Mouse (Mus musculus): Measurements from ENCODE around the gene Hist1h2af. TPM values are rescaled to one million over a fixed set of nuclear protein-coding genes. Genes with fewer than 3 reads are reported as not detected.

The Hist1h2af gene
- total RNA-seq, 2 experiments from 2014 or later, result 2.0 TPM; not detected in 1

DNA sequence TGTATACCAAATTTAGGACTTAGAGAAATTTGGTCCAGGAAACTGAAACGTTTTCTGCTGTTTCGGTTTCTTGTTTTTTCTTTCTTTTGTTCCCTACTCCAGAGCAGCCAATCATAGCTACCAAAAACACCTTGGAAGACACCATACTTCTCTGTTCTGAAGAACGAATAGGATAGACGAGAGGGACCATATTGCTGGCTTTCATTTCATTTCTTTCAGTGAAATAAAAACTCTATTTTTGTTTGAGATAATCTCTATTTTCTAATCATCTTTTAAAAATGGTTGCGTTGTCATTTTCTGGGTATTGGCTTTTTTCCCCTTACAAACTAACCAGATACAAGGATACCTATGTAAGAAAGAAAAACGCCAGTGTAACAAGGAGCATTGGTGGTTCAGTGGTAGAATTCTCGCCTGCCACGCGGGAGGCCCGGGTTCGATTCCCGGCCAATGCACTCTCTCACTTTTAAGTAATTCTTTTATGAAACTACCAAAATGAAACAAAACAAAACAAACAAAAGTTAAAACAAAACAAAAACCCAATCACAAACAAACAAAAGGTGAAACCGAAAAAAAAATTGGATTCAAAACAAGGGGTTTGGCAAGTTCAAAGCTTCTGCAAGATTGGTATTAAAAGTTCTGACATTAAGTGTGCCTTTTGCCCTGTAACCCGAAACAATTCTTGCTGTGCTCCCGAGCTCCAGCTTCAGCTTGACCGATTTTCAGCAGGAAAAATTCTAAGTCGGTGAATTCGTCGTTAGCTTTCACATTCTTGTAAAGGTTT, 16.7 kb upstream of the Hist1h2af start:
- intact Hi-C loops (cut with DNase I), result loop anchor here (2.0 to 10.0 kb wide), 3 partner anchors 70 to 1572 kb away; partner anchors contain the start of gene Zfp184
- Histone ChIP-seq H3K4me3 (peak overlapping the region; percentile 78), H3K27ac (peak overlapping the region; percentile 82)
- DNase-seq, result peak; percentile 71
- TF ChIP-seq CTCF (IDR thresholded peaks at IDR 0.05), result no peak

GRCm38 (mm10) chr13:23517603-23518294, 16.0 kb upstream of the Hist1h2af start:
- intact Hi-C loops (cut with DNase I), result loop anchor here (2.0 to 10.0 kb wide), 4 partner anchors 71 to 1573 kb away; partner anchors contain the start of gene Zfp184
- H3K27ac ChIP-seq, result peak overlapping the region; percentile 82
- no peak for TF ChIP-seq CTCF (IDR thresholded peaks at IDR 0.05)

GRCm38 (mm10) chr13:23518295-23518603, 15.5 kb upstream of the Hist1h2af start:
- DNase-seq, result no peak
- Histone ChIP-seq H3K27ac (peak overlapping the region; percentile 70), H3K4me3 (peak overlapping the region; percentile 78)
- intact Hi-C loops (cut with DNase I), result loop anchor here (2.0 to 10.0 kb wide), 3 partner anchors 81 to 1573 kb away; partner anchors contain the start of gene Zfp184
- no peak for TF ChIP-seq CTCF (IDR thresholded peaks at IDR 0.05)

More at GRCm38 (mm10) chr13:23517603-23518294, 16.0 kb upstream of the Hist1h2af start:
- H3K4me3 ChIP-seq, result peak overlapping the region; percentile 78
- peak; percentile 85 for DNase-seq

DNA sequence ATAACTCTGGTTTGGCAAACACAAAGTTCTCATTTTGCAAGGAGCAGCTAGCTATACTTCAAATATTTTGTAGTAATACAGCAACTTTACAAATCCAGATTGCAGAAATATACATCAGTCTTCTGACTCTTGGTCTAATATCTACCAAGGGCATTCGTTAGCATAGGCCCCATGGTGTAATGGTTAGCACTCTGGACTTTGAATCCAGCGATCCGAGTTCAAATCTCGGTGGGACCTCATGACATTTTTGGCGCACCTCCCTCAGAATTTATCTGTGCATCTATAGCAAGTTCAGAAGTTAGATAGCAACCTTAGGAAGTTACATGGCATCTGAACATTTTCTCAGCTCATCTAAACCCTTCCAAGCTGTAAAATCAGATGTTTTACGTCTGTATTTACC, 14.8 kb upstream of the Hist1h2af start:
- DNase-seq, result peak; percentile 64
- H3K4me3 ChIP-seq, result peak overlapping the region; percentile 78
- TF ChIP-seq CTCF (IDR thresholded peaks at IDR 0.05), result no peak
- H3K27ac ChIP-seq, result peak overlapping the region; percentile 70
- intact Hi-C loops (cut with DNase I), result loop anchor here (2.0 to 10.0 kb wide), 3 partner anchors 82 to 1574 kb away; partner anchors contain the start of gene Zfp184

GRCm38 (mm10) chr13:23519416-23519815, 14.3 kb upstream of the Hist1h2af start:
- TF ChIP-seq CTCF (IDR thresholded peaks at IDR 0.05), result no peak
- peak; percentile 71 for DNase-seq
- H3K4me3 ChIP-seq, result peak overlapping the region; percentile 78
- intact Hi-C loops (cut with DNase I), result loop anchor here (2.0 to 10.0 kb wide), 3 partner anchors 83 to 1575 kb away; partner anchors contain the start of gene Zfp184
- peak overlapping the region; percentile 50 for H3K27ac ChIP-seq

GRCm38 (mm10) chr13:23521703-23522102, 12.0 kb upstream of the Hist1h2af start:
- no peak overlapping the region for H3K27ac ChIP-seq
- peak; percentile 76 for DNase-seq
- TF ChIP-seq CTCF (IDR thresholded peaks at IDR 0.05), result no peak
- peak overlapping the region; percentile 47 for H3K4me3 ChIP-seq
- intact Hi-C loops (cut with DNase I), result loop anchor here (5.0 kb wide), 1 partner anchor 76 kb away; no protein-coding TSS in a partner anchor

DNA sequence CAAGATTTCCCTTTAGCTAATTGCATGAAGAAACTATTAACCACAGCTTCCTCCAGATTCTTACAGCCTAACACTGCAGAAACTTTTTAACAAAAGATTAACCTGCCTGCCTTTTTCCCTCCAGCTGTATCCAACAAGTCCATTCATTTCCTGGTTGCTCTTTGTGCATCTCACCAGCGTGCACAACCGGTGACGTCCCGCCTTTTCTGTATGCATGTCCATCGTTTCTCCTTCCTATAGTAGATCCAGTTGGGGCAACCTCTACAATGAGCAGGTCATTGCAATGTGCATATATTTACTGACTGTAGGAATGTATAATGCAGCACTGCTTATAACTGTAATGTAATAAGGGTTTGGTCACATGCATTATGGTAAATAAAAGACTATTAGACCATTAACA, 9.7 kb upstream of the Hist1h2af start:
- TF ChIP-seq CTCF (IDR thresholded peaks at IDR 0.05), result no peak
- Histone ChIP-seq H3K27ac (no peak overlapping the region), H3K4me3 (no peak overlapping the region)
- intact Hi-C loops (cut with DNase I), result loop anchor here (5.0 kb wide), 1 partner anchor 73 kb away; no protein-coding TSS in a partner anchor
- no peak for DNase-seq

GRCm38 (mm10) chr13:23524654-23525053, 9.1 kb upstream of the Hist1h2af start:
- TF ChIP-seq CTCF (IDR thresholded peaks at IDR 0.05), result peak; percentile 97
- Histone ChIP-seq H3K4me3 (no peak overlapping the region), H3K27ac (no peak overlapping the region)
- intact Hi-C loops (cut with DNase I), result loop anchor here (5.0 kb wide), 1 partner anchor 73 kb away; no protein-coding TSS in a partner anchor
- DNase-seq, result peak; percentile 76

DNA sequence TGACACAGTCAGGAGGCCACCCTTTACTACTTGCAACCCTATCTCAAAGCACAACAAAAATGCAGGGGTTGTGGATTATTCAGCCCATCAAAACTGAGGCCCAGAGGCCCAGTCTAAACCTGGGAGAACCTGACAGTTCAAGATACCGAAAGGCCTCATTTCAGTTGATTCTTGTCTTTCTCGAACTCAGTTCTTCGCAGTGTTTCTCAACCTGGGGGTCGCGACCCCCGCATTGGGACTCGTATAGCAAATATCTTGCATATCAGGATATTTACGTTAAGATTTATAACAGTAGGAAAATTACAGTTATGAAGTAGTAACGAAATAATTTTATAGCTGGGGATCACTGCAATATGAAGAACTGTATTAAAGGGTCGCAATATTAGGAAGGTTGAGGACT, 7.8 kb upstream of the Hist1h2af start:
- TF ChIP-seq CTCF (IDR thresholded peaks at IDR 0.05), result no peak

DNA sequence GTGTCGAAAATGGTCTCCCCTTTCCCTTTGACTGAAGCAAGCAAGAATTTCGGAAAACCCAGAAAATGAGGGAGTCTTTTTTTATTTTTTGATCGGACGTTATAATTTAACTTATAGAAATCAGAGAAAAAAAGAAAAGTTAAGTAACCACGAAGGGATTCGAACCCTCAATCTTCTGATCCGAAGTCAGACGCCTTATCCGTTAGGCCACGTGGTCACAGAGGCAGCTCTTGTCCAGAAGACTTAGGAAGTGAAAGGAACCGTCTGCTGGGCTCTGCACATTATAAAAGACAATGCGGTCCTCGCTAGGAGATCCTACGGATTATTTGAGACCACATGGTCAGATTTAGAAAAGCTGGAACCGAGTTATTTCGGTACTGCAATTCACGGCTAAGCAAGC, 7.4 kb upstream of the Hist1h2af start:
- peak overlapping the region; percentile 73 for H3K4me3 ChIP-seq
- intact Hi-C loops (cut with DNase I), result no loop called here
- H3K27ac ChIP-seq, result peak overlapping the region; percentile 20; the same call in 1 of the 2 replicates
- TF ChIP-seq CTCF (IDR thresholded peaks at IDR 0.05), result no peak
- peak; percentile 85 for DNase-seq

More for the DNA sequence above, 7.8 kb upstream of the Hist1h2af start:
- intact Hi-C loops (cut with DNase I), result no loop called here
- DNase-seq, result no peak
- H3K27ac ChIP-seq, result no peak overlapping the region
- peak overlapping the region; percentile 73 for H3K4me3 ChIP-seq

DNA sequence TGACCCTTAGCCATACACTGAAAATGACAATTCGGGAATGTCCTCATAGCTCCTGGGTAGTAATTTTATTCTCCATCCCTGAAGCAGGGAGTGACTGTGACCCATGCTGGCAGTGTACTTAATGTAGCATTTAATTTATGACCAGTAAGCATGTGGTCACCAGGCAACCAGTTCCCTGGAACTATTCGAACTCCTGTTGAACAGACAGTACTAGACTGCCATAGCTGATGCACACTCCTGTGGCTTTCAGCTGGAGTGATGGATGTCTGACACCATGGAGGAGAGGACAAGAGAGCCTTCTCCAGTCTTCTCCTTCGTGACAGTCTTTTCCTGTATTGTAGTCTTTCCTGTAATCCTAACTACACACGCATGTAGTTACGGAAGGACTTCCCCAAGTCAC, 4.7 kb upstream of the Hist1h2af start:
- Histone ChIP-seq H3K4me3 (no peak overlapping the region), H3K27ac (no peak overlapping the region)
- intact Hi-C loops (cut with DNase I), result no loop called here
- TF ChIP-seq CTCF (IDR thresholded peaks at IDR 0.05), result no peak
- DNase-seq, result no peak

DNA sequence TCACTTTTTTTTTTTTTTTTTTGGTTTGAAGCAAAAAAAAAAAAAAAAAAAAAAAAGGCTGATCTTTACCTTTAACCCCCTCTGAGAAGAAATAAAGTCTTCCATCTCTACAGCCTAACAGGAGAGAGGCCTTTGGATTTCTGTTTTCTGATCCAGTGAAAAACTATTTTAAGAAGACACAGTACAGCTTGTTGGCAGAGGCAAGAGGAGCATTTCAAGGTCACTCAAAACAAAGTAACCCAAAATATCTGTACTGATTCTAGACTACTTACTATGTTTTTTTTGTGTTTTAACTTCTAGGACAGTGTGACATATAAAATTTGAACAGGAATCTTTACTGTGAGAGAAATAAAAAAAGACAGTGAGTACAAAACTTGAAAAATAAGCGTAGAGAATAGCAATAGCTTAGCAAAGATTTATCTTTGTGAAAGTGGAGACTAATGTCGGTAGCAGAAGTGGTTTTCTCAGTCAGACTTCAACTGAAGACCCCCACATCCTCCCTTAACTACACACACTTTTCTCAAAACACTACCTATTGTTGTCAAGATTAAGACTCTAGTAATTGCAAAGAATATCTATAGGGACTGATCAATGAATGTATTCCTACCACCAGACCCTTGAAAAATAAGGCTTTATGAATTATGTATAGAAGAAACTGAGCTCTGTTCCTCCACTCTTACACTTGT, 4.1 kb upstream of the Hist1h2af start:
- intact Hi-C loops (cut with DNase I), result loop anchor here (5.0 kb wide), 2 partner anchors 53 to 1817 kb away; partner anchors contain the start of gene Hist1h4d
- no peak for TF ChIP-seq CTCF (IDR thresholded peaks at IDR 0.05)
- H3K4me3 ChIP-seq, result peak overlapping the region; percentile 91
- peak overlapping the region; percentile 95 for H3K27ac ChIP-seq
- no peak for DNase-seq
